Mouse (Mus musculus) G1E (cell line): ENCODE results near the gene Bid. TPM values are rescaled to one million over a fixed set of nuclear protein-coding genes. Genes with fewer than 3 reads are reported as not detected.
"Not testable (repeated sequence)": the region's sequence is repeated elsewhere in the genome, so short reads cannot be mapped to it uniquely, and the experiment has no call there.

Experiments
- ATAC-seq: 2 replicates; pipeline ENCODE4 v1.8.0; 2016; ENCODE audit warnings: mild to moderate bottlenecking; ENCODE audit not compliant: insufficient number of reproducible peaks, poor library complexity, low FRiP score, severe bottlenecking; ENCODE audit errors: extremely low read depth
- DNase-seq: peaks from one replicate; pipeline ENCODE4 v3.0.0; 2012; ENCODE audit warnings: low spot score
- H3K27me3 ChIP-seq: 2 replicates; pipeline ENCODE4 v1.6.1; 2012; ENCODE audit warnings: mild to moderate bottlenecking, low read length, inconsistent platforms; ENCODE audit not compliant: insufficient read depth
- H3K36me3 ChIP-seq: replicated peaks from 2 replicates; pipeline ENCODE3; 2012; ENCODE audit warnings: mild to moderate bottlenecking, inconsistent platforms
- H3K4me1 ChIP-seq: 2 replicates; pipeline ENCODE4 v1.6.1; 2012; ENCODE audit warnings: low read depth, low read length, inconsistent platforms, mixed read lengths; ENCODE audit not compliant: insufficient read depth
- H3K4me3 ChIP-seq: 2 replicates; pipeline ENCODE4 v1.5.1; 2012; ENCODE audit warnings: low read depth, mild to moderate bottlenecking, inconsistent platforms, low read length, moderate library complexity, mixed read lengths
- H3K9me3 ChIP-seq: replicated peaks from 2 replicates; pipeline ENCODE4 v1.6.1; 2012; ENCODE audit warnings: inconsistent platforms
- GATA2 ChIP-seq: IDR thresholded peaks from 2 replicates; pipeline ENCODE4 v1.6.1; 2012; ENCODE audit warnings: low read depth, low read length, inconsistent platforms, borderline replicate concordance
- TAL1 ChIP-seq: conservative IDR thresholded peaks from 2 replicates; pipeline ENCODE4 v1.6.1; 2012; ENCODE audit warnings: low read depth, low read length, inconsistent platforms, mixed read lengths
- polyA plus RNA-seq: library from polyadenylated mRNA; stranded (reverse); fragments of >175 nt; gene quantifications from 2 replicates; pipeline ENCODE4 v1.2.3, GENCODE M21; 2012
- total RNA-seq, 2 experiments: library from RNA; stranded (forward) in 1 of 2; stranded (reverse) in 1 of 2; fragments of 200-1000 nt in 1 of 2; fragments of >200 nt in 1 of 2; fragmentation: Nextera tagmentation in 1 of 2; gene quantifications; 2 replicates each; pipeline ENCODE4 v1.2.3; 2014 to 2017

Gene Bid
- total and polyA plus RNA-seq, 3 experiments = 34.1 to 64.3 (median 42.8) TPM

GRCm38 (mm10) chr6:120854413-120854812 is 62.2 kb downstream of the Bid start:
- Histone ChIP-seq H3K4me1 (peaks cover 62% of the 10 kb centered on the region), H3K9me3 (no peaks in the 10 kb centered on the region), H3K27me3 (no peaks in the 10 kb centered on the region), H3K36me3 (peaks cover 66% of the 10 kb centered on the region), H3K4me3 (peak overlapping the region; percentile 49; the same call in 1 of the 2 replicates)
- ATAC-seq (peak; percentile 91), DNase-seq (peak; percentile 39)
- TF ChIP-seq TAL1 = peak; percentile 62
- TF ChIP-seq GATA2 = no peak

- H3K36me3 ChIP-seq = peaks cover 62% of the 10 kb centered on the region
- not testable (repeated sequence) for H3K9me3 ChIP-seq, DNase-seq
These were observed 65.9 kb downstream of the Bid start for GRCm38 (mm10) chr6:120850720-120851119.

More at GRCm38 (mm10) chr6:120850720-120851119, 65.9 kb downstream of the Bid start:
- ATAC-seq, H3K4me3 ChIP-seq, H3K27me3 ChIP-seq: not testable (repeated sequence)
- peaks cover 58% of the 10 kb centered on the region for H3K4me1 ChIP-seq

Other genes with a start within 250 kb of the Bid start
- gene Slc25a18, start 143.3 kb downstream of the Bid start, total RNA-seq (2014; fragmentation: Nextera tagmentation) = not detected in 2 replicates
- 0.05 and 0.12 TPM in 2 replicates for gene Slc25a18, start 143.3 kb downstream of the Bid start, total RNA-seq (2017)
- gene Slc25a18, start 143.3 kb downstream of the Bid start, polyA plus RNA-seq = 0.06 TPM in 1 of 2 replicates, not detected in the other
- 113 and 124 TPM in 2 replicates for gene Atp6v1e1, start 94.1 kb downstream of the Bid start, total RNA-seq (2014; fragmentation: Nextera tagmentation)
- 233 and 247 TPM in 2 replicates for gene Atp6v1e1, start 94.1 kb downstream of the Bid start, total RNA-seq (2017)
- gene Atp6v1e1, start 94.1 kb downstream of the Bid start, polyA plus RNA-seq = 50.0 and 51.0 TPM in 2 replicates
- gene Bcl2l13, start 80.6 kb downstream of the Bid start, total RNA-seq (2014; fragmentation: Nextera tagmentation) = 85.0 and 85.7 TPM in 2 replicates
- 31.0 and 37.0 TPM in 2 replicates for gene Bcl2l13, start 80.6 kb downstream of the Bid start, total RNA-seq (2017)
- gene Bcl2l13, start 80.6 kb downstream of the Bid start, polyA plus RNA-seq = 450 and 524 TPM in 2 replicates
- 107 and 109 TPM in 2 replicates for gene Mical3, start 214.1 kb upstream of the Bid start, total RNA-seq (2014; fragmentation: Nextera tagmentation)
- 20.4 and 20.9 TPM in 2 replicates for gene Mical3, start 214.1 kb upstream of the Bid start, total RNA-seq (2017)
- gene Mical3, start 214.1 kb upstream of the Bid start, polyA plus RNA-seq = 29.8 and 38.1 TPM in 2 replicates